Mouse (Mus musculus) fat pad, adult 2 months (tissue): ENCODE measurements around the gene Map3k4.

Experiments
- DNase-seq: peaks from one replicate; pipeline ENCODE4 v3.0.0-alpha.2; 2011; ENCODE audit warnings: low read depth, low spot score; ENCODE audit errors: extremely low read depth

The Map3k4 gene

DNA sequence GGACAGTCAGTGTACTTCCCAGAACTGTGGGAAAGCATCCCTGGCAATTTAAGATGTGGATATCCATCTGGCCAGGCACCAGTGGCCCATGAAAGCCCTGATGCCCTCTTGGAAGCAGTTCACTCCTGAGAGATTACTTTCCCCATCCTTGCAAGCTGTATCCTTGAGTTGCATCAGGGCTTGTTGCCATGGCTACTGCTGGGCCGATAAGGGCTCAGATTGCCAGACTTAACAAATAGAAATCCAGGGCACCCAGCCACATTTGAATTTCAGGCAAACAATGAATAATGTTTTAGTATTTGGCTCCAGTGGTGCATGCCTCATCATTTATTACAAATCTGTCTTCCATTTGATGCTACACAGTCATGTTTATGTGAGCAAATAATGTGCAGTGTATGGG is 130.8 kb downstream of the Map3k4 start:
- DNase-seq = no peak

DNA sequence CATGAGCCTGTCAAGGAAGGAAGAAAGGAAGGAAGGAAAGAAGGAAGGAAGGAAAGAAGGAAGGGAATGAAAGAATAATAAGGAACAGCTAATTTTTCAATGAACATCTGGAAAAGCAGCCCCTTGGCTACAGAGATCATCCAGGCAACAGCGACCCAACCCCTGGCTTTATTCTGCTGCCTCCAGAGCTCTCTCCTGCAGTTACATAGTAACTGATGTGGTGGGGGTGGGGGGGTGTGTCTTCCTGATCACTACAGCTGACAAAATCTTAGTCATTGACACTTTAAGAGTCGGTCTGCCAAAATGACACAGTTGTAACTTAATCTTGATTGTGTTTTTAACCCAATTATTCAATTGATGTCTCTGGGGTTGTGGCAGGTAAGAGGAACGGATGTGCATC is 132.3 kb downstream of the Map3k4 start:
- DNase-seq = no peak

DNA sequence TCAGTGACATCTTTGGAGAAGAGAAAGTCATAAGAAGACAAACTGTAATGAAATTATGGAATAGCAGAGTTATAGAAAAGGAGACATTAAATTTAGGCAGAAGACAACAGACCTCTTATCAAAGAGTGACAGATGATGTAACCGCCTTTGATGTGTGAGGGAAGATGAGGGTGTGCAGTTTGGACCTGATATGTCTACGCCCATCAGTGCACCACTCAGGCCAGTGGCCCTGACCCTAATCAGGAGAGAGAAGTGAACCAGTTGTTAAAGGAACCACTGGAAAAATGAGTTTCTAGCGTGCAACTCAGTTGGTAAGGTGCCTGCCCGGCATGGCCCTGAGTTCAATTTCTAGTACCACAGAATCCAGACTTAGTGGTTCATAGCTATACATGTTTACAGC is 132.7 kb downstream of the Map3k4 start:
- no peak for DNase-seq

DNA sequence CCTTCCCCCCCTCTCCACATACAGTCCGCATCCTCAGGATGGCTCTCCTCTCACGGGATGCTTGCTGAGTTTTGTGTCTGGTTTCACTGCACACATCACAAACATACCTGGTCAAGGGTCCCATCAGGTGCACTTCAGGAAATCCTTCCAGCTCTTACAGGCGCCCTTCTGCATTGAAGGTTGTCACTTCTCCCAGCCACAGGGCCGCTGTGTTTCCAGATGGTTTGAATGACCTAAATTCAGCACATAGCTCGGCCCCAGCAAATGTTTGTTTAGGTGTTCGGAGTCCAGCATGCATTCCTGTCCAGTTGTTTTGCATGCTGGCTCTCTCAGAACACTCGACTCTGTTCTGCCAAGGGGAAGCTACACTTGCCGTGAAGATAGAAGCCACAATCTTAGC is 134.3 kb downstream of the Map3k4 start:
- no peak for DNase-seq

DNA sequence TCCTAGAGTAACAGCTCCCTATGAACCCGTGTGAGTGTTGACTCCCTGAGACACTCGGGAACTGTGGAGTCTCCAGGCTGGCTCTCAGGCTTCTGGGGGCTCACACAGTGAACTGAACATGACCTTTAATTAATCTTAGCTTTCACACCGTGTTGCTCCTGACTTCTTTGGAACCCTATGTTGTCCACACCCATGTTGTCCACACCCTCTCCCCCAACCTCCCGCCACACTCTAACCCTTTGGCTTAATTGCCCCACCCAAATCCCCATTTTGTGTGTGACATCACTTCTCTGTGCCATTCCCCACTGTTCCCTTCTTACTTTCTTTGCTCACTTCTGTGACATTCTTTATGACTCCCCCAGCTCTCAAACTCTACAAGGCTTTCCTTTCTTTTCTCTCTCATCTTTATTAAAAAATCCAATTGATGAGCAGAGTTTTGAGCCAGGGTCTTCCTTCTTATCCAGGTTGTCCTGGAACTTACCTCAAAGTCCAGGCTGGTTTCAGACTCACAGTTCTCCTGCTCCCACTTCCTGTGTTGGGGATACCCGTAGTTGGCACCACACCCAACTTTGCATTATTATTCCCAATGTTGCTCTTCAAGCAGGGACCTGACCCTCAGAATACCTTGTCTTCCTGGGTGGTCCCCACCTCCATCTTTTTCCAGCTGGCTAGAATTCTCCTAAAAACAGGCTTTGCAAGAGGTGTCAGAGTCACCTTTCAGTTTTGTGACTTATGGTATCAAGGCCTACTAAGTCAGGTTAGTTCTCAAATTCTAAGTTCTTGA is 135.7 kb downstream of the Map3k4 start:
- no peak for DNase-seq

DNA sequence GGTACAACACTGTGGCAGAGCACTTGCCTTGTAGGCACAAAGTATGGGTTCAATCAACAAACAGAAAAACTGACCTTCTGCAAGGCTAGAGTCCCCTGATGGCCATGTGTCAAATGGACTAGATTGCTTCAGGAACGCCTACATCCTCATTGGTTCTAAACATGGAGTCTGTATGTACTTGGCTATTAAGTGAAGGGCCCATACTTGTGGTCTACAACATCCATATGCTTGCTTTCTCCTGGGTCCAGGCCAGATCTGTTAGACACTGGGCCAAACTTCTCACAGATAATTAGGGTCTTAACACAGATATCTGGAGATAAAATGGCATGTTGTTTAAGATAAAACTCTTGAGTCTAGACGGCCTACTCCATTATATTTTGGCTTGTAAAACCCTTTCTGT is 138.8 kb downstream of the Map3k4 start:
- DNase-seq = no peak

DNA sequence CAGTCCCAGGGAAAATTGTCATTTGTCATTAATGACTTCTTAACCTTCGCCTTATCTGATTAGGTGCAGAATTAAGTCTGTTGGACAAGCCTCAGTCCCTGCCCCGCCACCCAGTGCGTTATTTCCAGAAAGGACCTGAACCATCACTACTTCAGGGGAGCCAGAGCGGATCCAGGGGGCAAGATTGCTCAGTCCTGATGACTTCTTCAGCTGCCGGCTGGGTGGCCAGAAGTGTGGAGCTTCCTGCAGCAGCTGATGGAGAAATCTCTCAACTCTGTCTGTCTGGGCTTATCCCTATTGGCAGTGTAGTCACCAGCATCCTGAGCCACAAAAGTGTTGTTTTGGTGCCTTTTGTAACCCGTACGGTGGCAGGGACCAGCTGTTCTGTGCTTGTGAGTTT is 139.3 kb downstream of the Map3k4 start:
- DNase-seq = no peak
